Mouse (Mus musculus): ENCODE data around the gene Olfr1131. TPM values are rescaled to one million over a fixed set of nuclear protein-coding genes. Genes with fewer than 3 reads are reported as not detected.

Gene Olfr1131
- not detected for polyA plus RNA-seq (2017; shearing (Covaris generic))

GRCm38 (mm10) chr2:87626804-87627203, at the start of gene Olfr1131:
Gene Olfr1131 (plus strand): TSS chr2:87627104.

DNA sequence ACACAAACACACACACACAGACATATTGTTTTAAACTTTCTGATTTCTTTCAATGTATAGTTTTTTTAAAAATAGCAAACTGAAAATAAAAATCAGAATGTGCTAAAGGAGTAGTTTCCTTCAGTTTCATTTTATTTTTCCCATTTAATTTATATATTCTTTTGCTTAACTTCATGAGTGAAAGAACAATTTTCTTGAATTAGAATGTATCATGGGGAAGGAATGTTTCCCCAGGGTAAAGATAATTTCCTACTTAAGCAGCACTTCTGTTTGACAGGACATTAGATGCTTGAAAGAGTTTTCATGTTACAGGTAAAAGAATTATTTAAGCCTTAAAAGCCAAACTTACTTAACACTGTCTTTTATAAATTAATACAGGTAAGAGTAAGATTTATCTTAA, 21.0 kb upstream of the Olfr1131 start, which contains the start of gene Olfr1130:
TSS of gene Olfr1130 (plus strand) at position 301 of the 400 bp plus-strand sequence.

GRCm38 (mm10) chr2:87637435-87637834, 10.5 kb downstream of the Olfr1131 start, which contains the start of gene Olfr1132:
Gene Olfr1132 (minus strand): TSS chr2:87637535.

GRCm38 (mm10) chr2:87647274-87647673, 20.4 kb downstream of the Olfr1131 start, which contains the start of gene Olfr1133:
Gene Olfr1133 (minus strand): TSS chr2:87647374.

GRCm38 (mm10) chr2:87658360-87658759, 31.5 kb downstream of the Olfr1131 start, which contains the start of gene Olfr1134:
Gene Olfr1134 (minus strand): TSS chr2:87658460.

DNA sequence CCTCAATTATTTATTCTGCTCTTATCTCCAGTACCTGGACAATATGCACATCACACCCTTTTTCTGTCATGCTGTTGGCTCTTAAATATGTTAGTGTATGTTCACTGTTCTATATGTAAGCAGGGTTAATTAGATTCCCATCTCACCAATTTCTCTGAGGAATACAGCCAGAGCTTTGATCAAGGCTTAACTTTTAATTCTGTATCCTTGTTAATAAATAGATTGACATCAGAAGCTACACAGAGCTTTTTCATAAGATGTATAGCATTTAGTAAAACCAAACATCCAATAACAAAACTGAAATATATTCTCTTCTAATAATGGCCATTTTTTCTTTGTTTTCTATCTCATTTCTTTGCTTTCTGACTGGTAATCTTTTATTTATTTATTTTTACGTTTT, 46.7 kb downstream of the Olfr1131 start, which contains the start of gene Olfr1135:
TSS of gene Olfr1135 (minus strand) at position 101 of the 400 bp plus-strand sequence.

Other genes with a start within 250 kb of the Olfr1131 start
- 0.07 TPM for gene Olfr1122, start 241.3 kb upstream of the Olfr1131 start, polyA plus RNA-seq (2017; shearing (Covaris generic))
- not detected for gene Olfr1123, start 210.5 kb upstream of the Olfr1131 start, polyA plus RNA-seq (2017; shearing (Covaris generic))
- 0.30 TPM for gene Olfr1124, start 196.8 kb upstream of the Olfr1131 start, polyA plus RNA-seq (2017; shearing (Covaris generic))
- not detected for gene Olfr1126, start 173.1 kb upstream of the Olfr1131 start, polyA plus RNA-seq (2017; shearing (Covaris generic))
- not detected for gene Pramel7, start 130.0 kb upstream of the Olfr1131 start, polyA plus RNA-seq (2017; shearing (Covaris generic))
- not detected for gene Pramel6, start 120.5 kb upstream of the Olfr1131 start, polyA plus RNA-seq (2017; shearing (Covaris generic))
- not detected for gene Olfr153, start 95.3 kb upstream of the Olfr1131 start, polyA plus RNA-seq (2017; shearing (Covaris generic))
- 0.41 TPM for gene Olfr1128, start 81.6 kb upstream of the Olfr1131 start, polyA plus RNA-seq (2017; shearing (Covaris generic))
- not detected for gene Olfr1129, start 53.2 kb upstream of the Olfr1131 start, polyA plus RNA-seq (2017; shearing (Covaris generic))
- not detected for gene Olfr1130, start 20.9 kb upstream of the Olfr1131 start, polyA plus RNA-seq (2017; shearing (Covaris generic))
- not detected for gene Olfr1132, start 10.4 kb downstream of the Olfr1131 start, polyA plus RNA-seq (2017; shearing (Covaris generic))
- not detected for gene Olfr1133, start 20.3 kb downstream of the Olfr1131 start, polyA plus RNA-seq (2017; shearing (Covaris generic))
- not detected for gene Olfr1134, start 31.4 kb downstream of the Olfr1131 start, polyA plus RNA-seq (2017; shearing (Covaris generic))
- gene Olfr1135, start 46.6 kb downstream of the Olfr1131 start, polyA plus RNA-seq (2017; shearing (Covaris generic)), result not detected
- gene Olfr1136, start 66.8 kb downstream of the Olfr1131 start, polyA plus RNA-seq (2017; shearing (Covaris generic)), result not detected
- gene Olfr1137, start 86.1 kb downstream of the Olfr1131 start, polyA plus RNA-seq (2017; shearing (Covaris generic)), result not detected
- 0.41 TPM for gene Olfr1138, start 112.9 kb downstream of the Olfr1131 start, polyA plus RNA-seq (2017; shearing (Covaris generic))
- not detected for gene Olfr1140, start 116.6 kb downstream of the Olfr1131 start, polyA plus RNA-seq (2017; shearing (Covaris generic))
- not detected for gene Olfr1141, start 126.9 kb downstream of the Olfr1131 start, polyA plus RNA-seq (2017; shearing (Covaris generic))
- gene Olfr152, start 152.4 kb downstream of the Olfr1131 start, polyA plus RNA-seq (2017; shearing (Covaris generic)), result not detected
- not detected for gene Olfr1143, start 173.5 kb downstream of the Olfr1131 start, polyA plus RNA-seq (2017; shearing (Covaris generic))
- not detected for gene Olfr1145, start 182.7 kb downstream of the Olfr1131 start, polyA plus RNA-seq (2017; shearing (Covaris generic))
- gene Olfr1148, start 203.4 kb downstream of the Olfr1131 start, polyA plus RNA-seq (2017; shearing (Covaris generic)), result 0.28 TPM
- not detected for gene Olfr1150-ps1, start 216.9 kb downstream of the Olfr1131 start, polyA plus RNA-seq (2017; shearing (Covaris generic))
- not detected for gene Olfr1151, start 228.8 kb downstream of the Olfr1131 start, polyA plus RNA-seq (2017; shearing (Covaris generic))
- gene Olfr1152, start 239.4 kb downstream of the Olfr1131 start, polyA plus RNA-seq (2017; shearing (Covaris generic)), result 0.09 TPM

Measured in effector memory CD4-positive, alpha-beta T cell, adult 7 months (primary cell).